Mouse (Mus musculus) CD4-positive, CD25-positive, alpha-beta regulatory T cell, adult 4 months (primary cell): ENCODE results near the gene Tia1. TPM values are rescaled to one million over a fixed set of nuclear protein-coding genes. Genes with fewer than 3 reads are reported as not detected.

ENCODE experiments used
- ATAC-seq: one replicate; pipeline ENCODE4 v1.8.0; 2017
- polyA plus RNA-seq, 2 experiments: library from polyadenylated mRNA; unstranded; fragments of 100-300 nt; shearing (Covaris generic); gene quantifications; one replicate each; pipeline ENCODE4 v1.2.1; 2017

Tia1 gene
- polyA plus RNA-seq, 2 experiments from 2014 or later, result 117 to 139 TPM

- no peak for ATAC-seq
Measured at GRCm38 (mm10) chr6:86433696-86434095, 29.7 kb downstream of the Tia1 start.

- ATAC-seq, result peak; percentile 48
Measured at GRCm38 (mm10) chr6:86437711-86438110, 33.7 kb downstream of the Tia1 start.

- peak; percentile 89 for ATAC-seq
Measured at GRCm38 (mm10) chr6:86438272-86439118, 34.5 kb downstream of the Tia1 start, which contains the start of gene C87436. Gene C87436 (plus strand): TSS chr6:86438374.

GRCm38 (mm10) chr6:86439119-86439496, 35.1 kb downstream of the Tia1 start:
- no peak for ATAC-seq

- no peak for ATAC-seq
Measured at GRCm38 (mm10) chr6:86439531-86439930, 35.5 kb downstream of the Tia1 start.

GRCm38 (mm10) chr6:86441571-86441970, 37.6 kb downstream of the Tia1 start:
- ATAC-seq, result no peak

- ATAC-seq, result no peak
Measured at GRCm38 (mm10) chr6:86445551-86445950, 41.5 kb downstream of the Tia1 start.

GRCm38 (mm10) chr6:86446927-86447568, 43.0 kb downstream of the Tia1 start:
- no peak for ATAC-seq

- ATAC-seq, result no peak
Measured at GRCm38 (mm10) chr6:86456727-86457126, 52.7 kb downstream of the Tia1 start.

- ATAC-seq, result no peak
Measured at GRCm38 (mm10) chr6:86463079-86463478, 59.1 kb downstream of the Tia1 start.

GRCm38 (mm10) chr6:86471317-86471716, 67.3 kb downstream of the Tia1 start:
- no peak for ATAC-seq

GRCm38 (mm10) chr6:86471760-86472099, 67.7 kb downstream of the Tia1 start:
- peak; percentile 21 for ATAC-seq

GRCm38 (mm10) chr6:86472100-86472955, 68.3 kb downstream of the Tia1 start:
- peak; percentile 84 for ATAC-seq

- ATAC-seq, result no peak
Measured at GRCm38 (mm10) chr6:86473077-86473476, 69.1 kb downstream of the Tia1 start.

- no peak for ATAC-seq
Measured at GRCm38 (mm10) chr6:86474072-86474471, 70.1 kb downstream of the Tia1 start.

GRCm38 (mm10) chr6:86474646-86475181, 70.7 kb downstream of the Tia1 start:
- ATAC-seq, result no peak

- no peak for ATAC-seq
Measured at GRCm38 (mm10) chr6:86475462-86476167, 71.6 kb downstream of the Tia1 start.

- ATAC-seq, result no peak
Measured at GRCm38 (mm10) chr6:86476931-86477330, 72.9 kb downstream of the Tia1 start.

GRCm38 (mm10) chr6:86479311-86479710, 75.3 kb downstream of the Tia1 start:
- no peak for ATAC-seq

- ATAC-seq, result no peak
Measured at GRCm38 (mm10) chr6:86479816-86480188, 75.8 kb downstream of the Tia1 start.

- ATAC-seq, result no peak
Measured at GRCm38 (mm10) chr6:86480189-86480831, 76.3 kb downstream of the Tia1 start.

- ATAC-seq, result no peak
Measured at GRCm38 (mm10) chr6:86481871-86482270, 77.9 kb downstream of the Tia1 start.
